Mouse (Mus musculus): ENCODE results near the gene Cemip2. TPM values are rescaled to one million over a fixed set of nuclear protein-coding genes. Genes with fewer than 3 reads are reported as not detected.

Cemip2 gene
- polyA plus RNA-seq, 1 experiment from 2014 or later: 52.1 TPM

- Histone ChIP-seq H3K9ac (ENCODE audit: low read length) (no peak overlapping the region), H3K27me3 (ENCODE audit: control insufficient read depth, insufficient read depth, low read length) (no peaks in the 10 kb centered on the region), H3K36me3 (ENCODE audit: control insufficient read depth, insufficient read depth, low read length) (no peaks in the 10 kb centered on the region), H3K4me1 (ENCODE audit: control insufficient read depth, insufficient read depth, low read length) (no peaks in the 10 kb centered on the region), H3K27ac (replicated peaks; ENCODE audit: low read depth, low read length) (0 out of 2 replicates have a peak overlapping the region, but pooled peaks have one; percentile 6), H3K9me3 (ENCODE audit: control insufficient read depth, low read length) (no peaks in the 10 kb centered on the region), H3K4me3 (ENCODE audit: low read depth, low read length) (no peak overlapping the region), H3K4me2 (ENCODE audit: low read depth, severe bottlenecking) (no peak overlapping the region)
- no peak for ATAC-seq (ENCODE audit: insufficient number of reproducible peaks, low FRiP score, low TSS enrichment, low read depth)
- DNase-seq (ENCODE audit: low spot score): no peak
- 84% methylated on average over 7 of the region's 7 CpGs for WGBS
Measured at GRCm38 (mm10) chr19:21897122-21897827, 119.1 kb downstream of the Cemip2 start.

- no peaks in the 10 kb centered on the region for H3K27me3 ChIP-seq (ENCODE audit: control insufficient read depth, insufficient read depth, low read length)
- H3K9ac ChIP-seq (ENCODE audit: low read length): no peak overlapping the region
- H3K9me3 ChIP-seq (ENCODE audit: control insufficient read depth, low read length): no peaks in the 10 kb centered on the region
- H3K36me3 ChIP-seq (ENCODE audit: control insufficient read depth, insufficient read depth, low read length): no peaks in the 10 kb centered on the region
- 65% methylated on average over 12 of the region's 12 CpGs for WGBS
- no peak overlapping the region for H3K4me3 ChIP-seq (ENCODE audit: low read depth, low read length)
- ATAC-seq (ENCODE audit: insufficient number of reproducible peaks, low FRiP score, low TSS enrichment, low read depth) (no peak), DNase-seq (ENCODE audit: low spot score) (no peak)
- H3K4me2 ChIP-seq (ENCODE audit: low read depth, severe bottlenecking): no peak overlapping the region
- H3K4me1 ChIP-seq (ENCODE audit: control insufficient read depth, insufficient read depth, low read length): no peaks in the 10 kb centered on the region
- H3K27ac ChIP-seq (replicated peaks; ENCODE audit: low read depth, low read length): no peak overlapping the region
Measured at GRCm38 (mm10) chr19:21898015-21898939, 120.1 kb downstream of the Cemip2 start.

Other genes with a start within 250 kb of the Cemip2 start
- 71.1 and 72.5 TPM in 2 replicates for gene 1110059E24Rik, start 125.4 kb upstream of the Cemip2 start, polyA plus RNA-seq (2014; fragmentation: Nextera tagmentation; extraction: Ambion mirVana)
- gene Abhd17b, start 125.2 kb upstream of the Cemip2 start, polyA plus RNA-seq (2014; fragmentation: Nextera tagmentation; extraction: Ambion mirVana): 33.8 and 34.0 TPM in 2 replicates

Data from limb, embryonic 11.5 days (tissue).